Mouse (Mus musculus) urinary bladder, postnatal 25 days (tissue): ENCODE measurements around the gene Ube2t.
A peak's percentile ranks its signal among the peaks of the same experiment; 100 is the strongest.

Source experiments
- DNase-seq: peaks from one replicate; pipeline ENCODE4 v3.0.0; 2022; ENCODE audit warnings: low spot score

Gene Ube2t

GRCm38 (mm10) chr1:134962053-134962803 lies at the start of gene Ube2t:
Gene Ube2t, plus strand, starts transcription at chr1:134962565.
- peak; percentile 89 for DNase-seq

- no peak for DNase-seq
Observed at GRCm38 (mm10) chr1:134913535-134913934, 48.8 kb upstream of the Ube2t start.

- no peak for DNase-seq
Observed at GRCm38 (mm10) chr1:134915421-134915820, 46.9 kb upstream of the Ube2t start.

GRCm38 (mm10) chr1:134919010-134919409 lies 43.4 kb upstream of the Ube2t start:
- DNase-seq, result no peak

GRCm38 (mm10) chr1:134932431-134932830 lies 29.9 kb upstream of the Ube2t start:
- no peak for DNase-seq

GRCm38 (mm10) chr1:134936335-134936734 lies 26.0 kb upstream of the Ube2t start:
- no peak for DNase-seq

- no peak for DNase-seq
Observed at GRCm38 (mm10) chr1:134938233-134938632, 24.1 kb upstream of the Ube2t start.

- no peak for DNase-seq
Observed at GRCm38 (mm10) chr1:134940863-134941262, 21.5 kb upstream of the Ube2t start.

GRCm38 (mm10) chr1:134942898-134943297 lies 19.5 kb upstream of the Ube2t start:
- no peak for DNase-seq

- no peak for DNase-seq
Observed at GRCm38 (mm10) chr1:134947590-134947989, 14.8 kb upstream of the Ube2t start.

GRCm38 (mm10) chr1:134949946-134950345 lies 12.4 kb upstream of the Ube2t start:
- DNase-seq, result no peak

- DNase-seq, result no peak
Observed at GRCm38 (mm10) chr1:134955050-134955636, 7.2 kb upstream of the Ube2t start.

GRCm38 (mm10) chr1:134955637-134956176 lies 6.7 kb upstream of the Ube2t start, which contains the start of gene Ppp1r12b:
Gene Ppp1r12b, minus strand, starts transcription at chr1:134955942.
- DNase-seq, result peak; percentile 85

- DNase-seq, result no peak
Observed at GRCm38 (mm10) chr1:134960634-134961033, 1.7 kb upstream of the Ube2t start.

GRCm38 (mm10) chr1:134962821-134963220 lies 456 bp downstream of the Ube2t start:
- no peak for DNase-seq

GRCm38 (mm10) chr1:134965430-134965829 lies 3.1 kb downstream of the Ube2t start:
- DNase-seq, result no peak

- no peak for DNase-seq
Observed at GRCm38 (mm10) chr1:134972920-134973319, 10.6 kb downstream of the Ube2t start.

- DNase-seq, result peak; percentile 28
Observed at GRCm38 (mm10) chr1:134987173-134987961, 25.0 kb downstream of the Ube2t start.

GRCm38 (mm10) chr1:134987962-134988341 lies 25.6 kb downstream of the Ube2t start:
- DNase-seq, result no peak

- peak; percentile 65 for DNase-seq
Observed at GRCm38 (mm10) chr1:134989372-134989771, 27.0 kb downstream of the Ube2t start.

- no peak for DNase-seq
Observed at GRCm38 (mm10) chr1:134992046-134992645, 29.8 kb downstream of the Ube2t start.

- DNase-seq, result no peak
Observed at GRCm38 (mm10) chr1:134994739-134995138, 32.4 kb downstream of the Ube2t start.
